Mouse (Mus musculus) embryonic fibroblast, embryonic 13.5 days (primary cell): Measurements from ENCODE around the gene Barhl1.

Source experiments
- CTCF ChIP-seq: IDR thresholded peaks from 2 replicates; pipeline ENCODE4 v1.5.1; 2011; ENCODE audit warnings: mild to moderate bottlenecking, control low read depth, low read length, moderate library complexity, borderline replicate concordance; ENCODE audit not compliant: insufficient read depth
- POLR2A ChIP-seq: IDR thresholded peaks from 2 replicates; pipeline ENCODE4 v1.6.1; 2011; ENCODE audit warnings: low read depth, mild to moderate bottlenecking, control low read depth, low read length, moderate library complexity

DNA sequence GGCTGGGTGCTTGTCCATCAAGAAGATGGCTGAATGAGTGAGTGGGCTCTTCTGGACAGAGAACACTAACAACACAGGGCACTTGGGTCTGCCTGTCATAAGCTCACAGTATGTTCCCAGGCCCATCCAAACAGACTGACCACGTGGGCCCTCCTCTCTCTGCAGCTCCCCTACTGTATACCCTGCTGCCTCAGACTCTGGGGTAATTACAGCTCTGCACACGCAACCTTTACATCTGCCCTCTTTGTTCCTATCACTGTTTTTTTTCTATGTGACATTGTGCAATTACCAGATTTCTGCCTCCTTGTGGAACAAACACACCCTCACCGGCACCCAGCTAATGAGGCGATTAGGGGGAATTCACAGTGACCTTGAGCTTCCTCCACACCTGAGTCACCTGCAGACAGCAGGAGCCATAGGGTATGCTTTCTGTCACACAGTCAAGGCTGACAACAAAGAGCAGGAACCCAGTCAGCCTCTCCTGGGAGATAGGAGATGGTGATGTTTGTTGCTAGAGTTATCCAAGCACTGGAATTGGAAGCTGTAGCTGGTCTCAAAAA lies 19.0 kb downstream of the Barhl1 start:
- TF ChIP-seq CTCF = no peak
- TF ChIP-seq POLR2A = no peak
